Mouse (Mus musculus) cerebellum, adult 18-20 months (tissue): ENCODE measurements at regions not wholly inside any gene's neighbourhood (a gene's known extent, or its start where the extent isn't known, plus 50 kb on each side); places are given as distances from the start of the nearest gene placed in this dataset.

ENCODE experiments used
- DNase-seq, 2 experiments: peaks; one replicate each; pipeline ENCODE4 v3.0.0; 2021

- no peak for DNase-seq
Measured at GRCm38 (mm10) chr5:46278190-46278589, 420.8 kb upstream of the Lcorl start.

DNA sequence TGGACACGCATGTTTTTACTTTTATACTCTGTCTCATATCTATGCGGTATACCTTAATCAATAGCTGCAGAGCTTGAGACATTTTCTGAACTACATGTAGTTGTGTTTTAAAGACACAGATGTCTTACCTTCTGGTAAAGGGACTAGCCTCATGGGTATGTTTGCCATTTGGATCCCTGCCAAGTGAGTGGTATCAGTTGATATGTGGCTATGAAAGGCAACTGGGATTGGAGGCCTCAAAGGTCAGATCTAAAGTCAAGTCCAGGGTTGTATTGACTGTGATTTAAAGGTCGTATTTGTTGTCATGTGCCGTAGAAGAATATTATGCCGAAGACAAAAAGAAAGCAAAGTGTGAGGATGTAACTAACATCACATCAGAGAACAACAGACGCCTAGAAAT is 399.3 kb upstream of the Lcorl start:
- no peak for DNase-seq

GRCm38 (mm10) chr5:46253940-46254339 is 396.5 kb upstream of the Lcorl start:
- DNase-seq, result no peak

- DNase-seq, result no peak
Measured at GRCm38 (mm10) chr5:46235364-46236067, 378.1 kb upstream of the Lcorl start.

GRCm38 (mm10) chr5:46232780-46233179 is 375.4 kb upstream of the Lcorl start:
- DNase-seq, result no peak

- no peak for DNase-seq
Measured at GRCm38 (mm10) chr5:46228667-46229066, 371.3 kb upstream of the Lcorl start.

GRCm38 (mm10) chr5:46212845-46213468 is 355.5 kb upstream of the Lcorl start:
- DNase-seq, result no peak

GRCm38 (mm10) chr5:46209076-46209475 is 351.7 kb upstream of the Lcorl start:
- DNase-seq, result no peak

DNA sequence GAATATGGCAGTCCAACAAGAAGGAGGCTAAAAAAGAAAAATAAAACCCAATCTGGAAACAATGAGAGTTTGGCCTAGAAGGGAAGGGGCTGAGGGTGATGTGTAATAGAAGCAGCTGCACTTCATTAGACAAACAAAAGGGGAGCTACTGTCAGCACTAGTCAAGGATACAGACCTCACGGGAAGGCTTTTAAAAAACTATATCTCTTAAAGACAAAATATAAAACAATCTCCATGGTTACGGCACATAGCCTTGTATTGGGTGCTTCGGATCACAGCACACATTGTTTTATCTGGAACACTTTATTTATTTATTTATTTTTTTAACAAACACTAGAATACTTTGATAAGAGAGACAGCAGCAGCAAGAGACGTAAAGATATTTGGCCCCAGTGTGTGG is 346.3 kb upstream of the Lcorl start:
- no peak for DNase-seq

GRCm38 (mm10) chr5:46202457-46202772 is 345.0 kb upstream of the Lcorl start:
- no peak for DNase-seq

- no peak for DNase-seq
Measured at GRCm38 (mm10) chr5:46201639-46202456, 344.4 kb upstream of the Lcorl start.

- DNase-seq, result no peak
Measured at GRCm38 (mm10) chr5:46186908-46187307, 329.5 kb upstream of the Lcorl start.

DNA sequence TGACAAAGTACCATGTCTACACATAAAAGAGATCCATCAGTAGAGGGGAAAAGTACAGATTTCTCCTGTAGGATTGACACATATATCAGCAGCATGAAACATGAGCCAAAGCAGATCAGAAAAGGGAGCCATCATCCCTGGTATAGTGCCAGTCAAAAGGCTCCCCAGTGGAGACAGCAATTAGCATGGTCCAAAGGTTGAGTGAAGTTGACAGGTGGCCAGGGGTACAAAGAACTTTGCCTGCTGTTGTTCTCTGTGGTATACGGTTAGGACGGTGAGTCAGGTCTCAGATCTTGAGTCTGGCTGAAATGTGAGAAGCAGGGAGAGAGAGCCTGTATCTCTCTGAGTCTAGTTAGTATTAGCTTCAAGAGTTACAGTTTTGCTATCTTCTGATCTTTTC is 324.7 kb upstream of the Lcorl start:
- no peak for DNase-seq

- DNase-seq, result no peak
Measured at GRCm38 (mm10) chr5:46172315-46172714, 314.9 kb upstream of the Lcorl start.

GRCm38 (mm10) chr5:46160774-46161173 is 303.4 kb upstream of the Lcorl start:
- DNase-seq, result no peak

DNA sequence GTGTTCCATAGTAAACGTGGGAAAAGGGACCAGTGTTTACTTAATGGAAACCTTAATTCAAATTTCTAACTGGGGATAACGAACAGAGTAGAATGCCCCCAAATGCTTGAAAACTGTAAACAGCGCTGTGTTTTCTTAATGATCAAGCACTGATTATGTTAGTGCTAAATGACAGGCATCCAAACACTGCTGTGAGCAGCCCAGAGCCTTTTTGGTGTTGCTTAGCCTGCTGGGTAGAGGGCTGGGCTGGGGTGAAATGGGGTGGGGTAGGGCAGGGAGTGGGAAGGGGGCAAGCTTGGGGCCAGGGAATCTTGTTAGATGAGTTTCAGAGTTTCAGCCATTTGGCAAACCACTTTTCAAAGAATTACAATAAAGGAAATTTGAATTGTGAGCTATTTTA is 294.6 kb upstream of the Lcorl start:
- no peak for DNase-seq

- no peak for DNase-seq
Measured at GRCm38 (mm10) chr5:46150825-46151224, 293.4 kb upstream of the Lcorl start.

- no peak for DNase-seq
Measured at GRCm38 (mm10) chr5:46149851-46150615, 292.6 kb upstream of the Lcorl start.

- DNase-seq, result no peak
Measured at GRCm38 (mm10) chr5:46139024-46139423, 281.6 kb upstream of the Lcorl start.

- DNase-seq, result no peak
Measured at GRCm38 (mm10) chr5:46137695-46138094, 280.3 kb upstream of the Lcorl start.

DNA sequence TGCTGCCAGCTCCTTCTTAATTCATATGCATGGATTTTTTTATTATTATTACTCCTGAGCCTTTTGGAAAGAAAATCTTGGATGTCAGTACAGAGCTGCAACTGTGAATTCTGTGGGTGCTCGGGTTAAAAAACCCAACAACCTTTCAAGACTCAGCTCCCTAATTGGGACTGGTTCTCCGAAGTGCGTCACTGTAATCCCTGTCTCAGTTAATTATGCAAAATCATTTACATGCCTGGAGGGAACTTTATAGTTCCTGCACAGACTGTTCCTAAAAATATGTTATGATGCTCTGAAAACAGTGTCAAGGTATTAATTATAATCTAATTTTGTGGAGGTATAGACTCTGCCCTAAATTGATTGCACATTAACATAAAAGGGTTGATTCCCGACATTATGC is 250.6 kb upstream of the Lcorl start:
- DNase-seq, result no peak

- no peak for DNase-seq
Measured at GRCm38 (mm10) chr5:46103350-46103749, 245.9 kb upstream of the Lcorl start.

- DNase-seq, result no peak
Measured at GRCm38 (mm10) chr5:46092549-46092948, 235.1 kb upstream of the Lcorl start.
